Mouse (Mus musculus): ENCODE measurements at regions not wholly inside any gene's neighbourhood (a gene's known extent, or its start where the extent isn't known, plus 50 kb on each side); places are given as distances from the start of the nearest gene placed in this dataset.

- no peak overlapping the region for H3K9ac ChIP-seq (ENCODE audit: low read length)
- no peak overlapping the region for H3K4me3 ChIP-seq (ENCODE audit: low read depth, low read length)
- ATAC-seq (ENCODE audit: insufficient number of reproducible peaks, low FRiP score, low TSS enrichment, low read depth), result no peak
- no peak overlapping the region for H3K27ac ChIP-seq (replicated peaks; ENCODE audit: low read depth, low read length)
- no peaks in the 10 kb centered on the region for H3K27me3 ChIP-seq (ENCODE audit: control insufficient read depth, insufficient read depth, low read length)
- no peaks in the 10 kb centered on the region for H3K9me3 ChIP-seq (ENCODE audit: control insufficient read depth, low read length)
- WGBS, result 78% methylated on average over 9 of the region's 9 CpGs
- H3K4me1 ChIP-seq (ENCODE audit: control insufficient read depth, insufficient read depth, low read length), result peaks cover 3% of the 10 kb centered on the region; the same call in 1 of the 2 replicates
- H3K4me2 ChIP-seq (ENCODE audit: low read depth, severe bottlenecking), result no peak overlapping the region
- no peaks in the 10 kb centered on the region for H3K36me3 ChIP-seq (ENCODE audit: control insufficient read depth, insufficient read depth, low read length)
- DNase-seq (ENCODE audit: low spot score), result no peak
Observed at GRCm38 (mm10) chr3:148614971-148615671, 375.2 kb downstream of the Adgrl2 start.

GRCm38 (mm10) chr3:148613443-148613842, 376.9 kb downstream of the Adgrl2 start:
- H3K27ac ChIP-seq (replicated peaks; ENCODE audit: low read depth, low read length), result no peak overlapping the region
- no peak for ATAC-seq (ENCODE audit: insufficient number of reproducible peaks, low FRiP score, low TSS enrichment, low read depth)
- H3K4me1 ChIP-seq (ENCODE audit: control insufficient read depth, insufficient read depth, low read length), result peaks cover 3% of the 10 kb centered on the region; the same call in 1 of the 2 replicates
- 74% methylated on average over 3 of the region's 3 CpGs for WGBS
- H3K27me3 ChIP-seq (ENCODE audit: control insufficient read depth, insufficient read depth, low read length), result no peaks in the 10 kb centered on the region
- H3K4me2 ChIP-seq (ENCODE audit: low read depth, severe bottlenecking), result no peak overlapping the region
- no peak overlapping the region for H3K9ac ChIP-seq (ENCODE audit: low read length)
- DNase-seq (ENCODE audit: low spot score), result no peak
- no peaks in the 10 kb centered on the region for H3K9me3 ChIP-seq (ENCODE audit: control insufficient read depth, low read length)
- no peaks in the 10 kb centered on the region for H3K36me3 ChIP-seq (ENCODE audit: control insufficient read depth, insufficient read depth, low read length)
- no peak overlapping the region for H3K4me3 ChIP-seq (ENCODE audit: low read depth, low read length)

GRCm38 (mm10) chr3:148603276-148603675, 387.1 kb downstream of the Adgrl2 start:
- no peak overlapping the region for H3K4me3 ChIP-seq (ENCODE audit: low read depth, low read length)
- no peak overlapping the region for H3K27ac ChIP-seq (replicated peaks; ENCODE audit: low read depth, low read length)
- no peaks in the 10 kb centered on the region for H3K4me1 ChIP-seq (ENCODE audit: control insufficient read depth, insufficient read depth, low read length)
- no peak overlapping the region for H3K4me2 ChIP-seq (ENCODE audit: low read depth, severe bottlenecking)
- H3K9ac ChIP-seq (ENCODE audit: low read length), result no peak overlapping the region
- H3K36me3 ChIP-seq (ENCODE audit: control insufficient read depth, insufficient read depth, low read length), result no peaks in the 10 kb centered on the region
- no peaks in the 10 kb centered on the region for H3K27me3 ChIP-seq (ENCODE audit: control insufficient read depth, insufficient read depth, low read length)
- ATAC-seq (ENCODE audit: insufficient number of reproducible peaks, low FRiP score, low TSS enrichment, low read depth) (no peak), DNase-seq (ENCODE audit: low spot score) (no peak)
- H3K9me3 ChIP-seq (ENCODE audit: control insufficient read depth, low read length), result no peaks in the 10 kb centered on the region
- WGBS, result 89% methylated on average over 6 of the region's 6 CpGs

DNA sequence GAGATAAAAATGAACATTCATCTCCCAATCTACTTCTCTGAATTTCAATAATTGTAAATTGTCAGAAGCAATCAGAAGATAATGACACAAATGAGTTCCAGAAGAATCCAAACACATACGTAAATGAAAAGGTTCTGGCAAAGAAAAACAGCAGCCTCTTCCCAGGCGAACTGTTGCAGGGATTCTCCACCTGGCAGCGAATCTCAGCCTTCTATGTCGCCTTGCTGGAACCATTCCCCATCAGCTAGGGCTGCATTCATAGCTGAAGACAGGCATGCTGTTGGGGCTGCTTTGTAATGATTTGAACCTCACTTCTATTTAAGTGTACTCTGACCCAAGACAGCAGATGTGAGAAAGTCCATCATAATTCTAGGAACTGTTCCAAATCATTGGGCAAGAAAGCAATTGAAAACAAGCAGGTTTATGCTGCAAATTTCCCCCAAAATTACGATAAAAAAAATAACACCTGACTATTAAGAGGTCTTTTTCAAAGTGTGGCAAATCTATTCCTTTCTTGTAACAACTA, 387.6 kb downstream of the Adgrl2 start:
- Histone ChIP-seq H3K4me3 (ENCODE audit: low read depth, low read length) (no peak overlapping the region), H3K36me3 (ENCODE audit: control insufficient read depth, insufficient read depth, low read length) (no peaks in the 10 kb centered on the region), H3K4me1 (ENCODE audit: control insufficient read depth, insufficient read depth, low read length) (no peaks in the 10 kb centered on the region), H3K4me2 (ENCODE audit: low read depth, severe bottlenecking) (no peak overlapping the region), H3K9ac (ENCODE audit: low read length) (no peak overlapping the region), H3K9me3 (ENCODE audit: control insufficient read depth, low read length) (no peaks in the 10 kb centered on the region), H3K27ac (replicated peaks; ENCODE audit: low read depth, low read length) (no peak overlapping the region), H3K27me3 (ENCODE audit: control insufficient read depth, insufficient read depth, low read length) (no peaks in the 10 kb centered on the region)
- 85% methylated on average over 5 of the region's 5 CpGs for WGBS
- no peak for DNase-seq (ENCODE audit: low spot score)
- ATAC-seq (ENCODE audit: insufficient number of reproducible peaks, low FRiP score, low TSS enrichment, low read depth), result no peak

GRCm38 (mm10) chr3:148595561-148595960, 394.8 kb downstream of the Adgrl2 start:
- no peaks in the 10 kb centered on the region for H3K9me3 ChIP-seq (ENCODE audit: control insufficient read depth, low read length)
- H3K27ac ChIP-seq (replicated peaks; ENCODE audit: low read depth, low read length), result no peak overlapping the region
- H3K9ac ChIP-seq (ENCODE audit: low read length), result no peak overlapping the region
- no peaks in the 10 kb centered on the region for H3K4me1 ChIP-seq (ENCODE audit: control insufficient read depth, insufficient read depth, low read length)
- no peak overlapping the region for H3K4me3 ChIP-seq (ENCODE audit: low read depth, low read length)
- DNase-seq (ENCODE audit: low spot score) (no peak), ATAC-seq (ENCODE audit: insufficient number of reproducible peaks, low FRiP score, low TSS enrichment, low read depth) (no peak)
- H3K4me2 ChIP-seq (ENCODE audit: low read depth, severe bottlenecking), result no peak overlapping the region
- H3K36me3 ChIP-seq (ENCODE audit: control insufficient read depth, insufficient read depth, low read length), result no peaks in the 10 kb centered on the region
- no peaks in the 10 kb centered on the region for H3K27me3 ChIP-seq (ENCODE audit: control insufficient read depth, insufficient read depth, low read length)
- 91% methylated on average over 4 of the region's 4 CpGs for WGBS

- Histone ChIP-seq H3K36me3 (ENCODE audit: control insufficient read depth, insufficient read depth, low read length) (no peaks in the 10 kb centered on the region), H3K27me3 (ENCODE audit: control insufficient read depth, insufficient read depth, low read length) (no peaks in the 10 kb centered on the region), H3K4me1 (ENCODE audit: control insufficient read depth, insufficient read depth, low read length) (no peaks in the 10 kb centered on the region), H3K4me2 (ENCODE audit: low read depth, severe bottlenecking) (no peak overlapping the region), H3K4me3 (ENCODE audit: low read depth, low read length) (no peak overlapping the region), H3K27ac (replicated peaks; ENCODE audit: low read depth, low read length) (no peak overlapping the region), H3K9ac (ENCODE audit: low read length) (no peak overlapping the region), H3K9me3 (ENCODE audit: control insufficient read depth, low read length) (no peaks in the 10 kb centered on the region)
- ATAC-seq (ENCODE audit: insufficient number of reproducible peaks, low FRiP score, low TSS enrichment, low read depth) (no peak), DNase-seq (ENCODE audit: low spot score) (no peak)
- WGBS, result 69% methylated on average over 2 of the region's 2 CpGs
Observed at GRCm38 (mm10) chr3:148589556-148589955, 400.8 kb downstream of the Adgrl2 start.

- H3K4me3 ChIP-seq (ENCODE audit: low read depth, low read length), result no peak overlapping the region
- H3K9me3 ChIP-seq (ENCODE audit: control insufficient read depth, low read length), result no peaks in the 10 kb centered on the region
- H3K9ac ChIP-seq (ENCODE audit: low read length), result no peak overlapping the region
- no peaks in the 10 kb centered on the region for H3K36me3 ChIP-seq (ENCODE audit: control insufficient read depth, insufficient read depth, low read length)
- H3K4me1 ChIP-seq (ENCODE audit: control insufficient read depth, insufficient read depth, low read length), result no peaks in the 10 kb centered on the region
- ATAC-seq (ENCODE audit: insufficient number of reproducible peaks, low FRiP score, low TSS enrichment, low read depth) (no peak), DNase-seq (ENCODE audit: low spot score) (no peak)
- 81% methylated on average over 1 of the region's 1 CpGs for WGBS
- no peaks in the 10 kb centered on the region for H3K27me3 ChIP-seq (ENCODE audit: control insufficient read depth, insufficient read depth, low read length)
- no peak overlapping the region for H3K4me2 ChIP-seq (ENCODE audit: low read depth, severe bottlenecking)
- H3K27ac ChIP-seq (replicated peaks; ENCODE audit: low read depth, low read length), result no peak overlapping the region
Observed at GRCm38 (mm10) chr3:148575735-148576134, 414.6 kb downstream of the Adgrl2 start.

DNA sequence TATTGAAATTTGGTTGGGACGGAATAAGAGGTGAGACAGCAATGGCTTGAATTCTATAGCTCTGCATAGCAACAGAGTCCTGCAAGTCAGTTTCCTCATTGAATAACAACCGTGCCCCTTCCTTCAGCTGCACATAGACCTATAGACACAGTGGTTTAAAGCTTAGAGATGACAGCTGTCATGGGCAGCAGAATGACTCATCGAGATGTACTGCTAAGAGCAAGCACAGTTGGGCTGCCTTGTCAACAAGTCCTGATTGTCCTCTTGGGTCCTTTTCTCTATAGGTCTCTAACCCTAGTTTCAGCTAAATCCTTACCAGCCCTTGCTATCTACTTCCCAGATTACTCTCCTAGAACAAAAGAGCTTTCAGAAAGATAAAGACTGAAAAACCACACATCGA, 417.9 kb downstream of the Adgrl2 start:
- DNase-seq (ENCODE audit: low spot score), result no peak
- Histone ChIP-seq H3K9me3 (ENCODE audit: control insufficient read depth, low read length) (no peaks in the 10 kb centered on the region), H3K27ac (replicated peaks; ENCODE audit: low read depth, low read length) (no peak overlapping the region), H3K4me1 (ENCODE audit: control insufficient read depth, insufficient read depth, low read length) (no peaks in the 10 kb centered on the region), H3K4me2 (ENCODE audit: low read depth, severe bottlenecking) (no peak overlapping the region), H3K4me3 (ENCODE audit: low read depth, low read length) (no peak overlapping the region), H3K36me3 (ENCODE audit: control insufficient read depth, insufficient read depth, low read length) (no peaks in the 10 kb centered on the region), H3K9ac (ENCODE audit: low read length) (no peak overlapping the region), H3K27me3 (ENCODE audit: control insufficient read depth, insufficient read depth, low read length) (no peaks in the 10 kb centered on the region)
- WGBS, result 91% methylated on average over 4 of the region's 4 CpGs
- no peak for ATAC-seq (ENCODE audit: insufficient number of reproducible peaks, low FRiP score, low TSS enrichment, low read depth)

GRCm38 (mm10) chr3:148564716-148565115, 425.6 kb downstream of the Adgrl2 start:
- H3K9me3 ChIP-seq (ENCODE audit: control insufficient read depth, low read length), result no peaks in the 10 kb centered on the region
- H3K4me1 ChIP-seq (ENCODE audit: control insufficient read depth, insufficient read depth, low read length), result no peaks in the 10 kb centered on the region
- no peak for ATAC-seq (ENCODE audit: insufficient number of reproducible peaks, low FRiP score, low TSS enrichment, low read depth)
- H3K9ac ChIP-seq (ENCODE audit: low read length), result no peak overlapping the region
- no peak overlapping the region for H3K4me3 ChIP-seq (ENCODE audit: low read depth, low read length)
- no peak overlapping the region for H3K27ac ChIP-seq (replicated peaks; ENCODE audit: low read depth, low read length)
- H3K36me3 ChIP-seq (ENCODE audit: control insufficient read depth, insufficient read depth, low read length), result no peaks in the 10 kb centered on the region
- no peak for DNase-seq (ENCODE audit: low spot score)
- no peak overlapping the region for H3K4me2 ChIP-seq (ENCODE audit: low read depth, severe bottlenecking)
- 87% methylated on average over 4 of the region's 4 CpGs for WGBS
- H3K27me3 ChIP-seq (ENCODE audit: control insufficient read depth, insufficient read depth, low read length), result no peaks in the 10 kb centered on the region
